Mouse (Mus musculus): ENCODE measurements at regions not wholly inside any gene's neighbourhood (a gene's known extent, or its start where the extent isn't known, plus 50 kb on each side); places are given as distances from the start of the nearest gene placed in this dataset.
A peak's percentile ranks its signal among the peaks of the same experiment; 100 is the strongest.

DNA sequence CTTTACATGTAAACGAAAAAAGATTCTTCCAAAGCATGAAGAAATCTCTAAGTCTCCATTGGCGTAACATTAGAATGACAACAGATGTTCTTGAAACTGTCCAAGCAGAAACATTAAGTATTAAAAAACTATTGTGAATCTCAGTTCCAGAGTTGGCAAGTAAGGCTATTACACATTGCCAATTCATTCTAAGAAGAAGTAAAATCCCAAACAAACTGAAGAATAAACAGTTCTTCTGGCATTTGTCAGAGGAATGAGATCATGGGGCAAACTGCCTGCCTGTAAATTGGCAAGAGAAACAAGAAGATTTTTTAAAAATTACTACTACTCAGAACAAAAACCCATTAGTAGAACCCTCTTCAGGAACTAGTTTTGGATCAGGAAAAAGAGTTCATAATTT lies 680.1 kb downstream of the Nova1 start:
- DNase-seq (ENCODE audit: low spot score in 2 of 2), result no peak

DNA sequence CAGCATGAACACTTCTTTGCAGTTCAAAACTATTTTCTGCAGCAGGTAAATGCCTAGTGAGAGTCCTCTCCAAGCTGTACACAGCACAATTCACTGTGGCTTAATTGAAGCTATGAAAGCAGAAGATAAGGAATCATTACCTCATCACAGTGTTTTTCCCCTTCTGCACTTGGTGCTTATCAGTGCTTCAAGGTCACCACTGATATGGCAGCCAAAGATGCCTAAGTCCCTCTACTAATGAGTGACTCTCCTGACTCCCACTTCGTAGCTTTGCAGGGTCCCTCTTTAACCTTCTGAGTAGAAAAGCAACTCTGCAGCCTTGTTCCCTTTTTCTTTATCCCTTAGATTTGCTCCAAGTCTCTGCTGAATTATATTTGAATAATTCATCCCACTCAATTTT lies 692.9 kb downstream of the Nova1 start:
- no peak for DNase-seq (ENCODE audit: low spot score in 2 of 2)

DNA sequence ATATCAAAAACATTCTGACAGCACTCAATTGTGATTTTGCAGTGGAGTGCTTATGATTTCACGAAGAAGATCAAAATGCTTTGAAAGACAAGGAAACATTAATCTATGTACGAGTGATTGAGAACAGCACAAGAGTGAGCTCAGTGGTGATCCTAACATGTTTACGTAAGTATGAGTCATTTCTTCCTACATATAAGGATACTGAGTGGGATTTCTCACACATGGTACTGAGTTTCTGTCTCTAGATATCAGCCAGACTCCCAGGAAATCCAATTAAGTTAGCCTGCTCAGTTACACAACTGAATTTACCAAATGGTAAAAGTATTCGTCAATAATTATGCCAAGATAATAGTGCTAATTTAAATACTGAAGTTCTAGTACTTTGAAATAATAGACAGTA lies 707.4 kb downstream of the Nova1 start:
- DNase-seq (ENCODE audit: low spot score in 2 of 2), result no peak

DNA sequence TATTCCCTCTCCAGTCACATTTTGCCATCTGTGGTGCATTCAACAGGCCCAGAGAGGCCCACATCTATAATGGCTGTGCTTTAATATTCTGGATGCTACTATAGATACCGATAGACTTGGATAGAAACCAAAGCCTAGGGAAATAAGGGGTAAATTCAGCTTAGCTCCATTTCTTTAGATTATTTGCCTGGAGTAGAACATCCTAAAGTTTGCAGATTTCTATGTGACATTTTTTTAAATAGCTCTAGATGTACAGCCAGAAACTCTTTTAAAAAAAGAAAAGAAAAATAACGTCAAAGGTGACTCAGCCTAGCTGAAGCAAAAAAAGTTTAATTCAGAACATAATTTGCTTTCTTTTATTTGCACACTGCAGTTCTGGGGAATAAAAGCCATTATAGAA lies 735.4 kb downstream of the Nova1 start:
- DNase-seq (ENCODE audit: low spot score in 2 of 2), result no peak

DNA sequence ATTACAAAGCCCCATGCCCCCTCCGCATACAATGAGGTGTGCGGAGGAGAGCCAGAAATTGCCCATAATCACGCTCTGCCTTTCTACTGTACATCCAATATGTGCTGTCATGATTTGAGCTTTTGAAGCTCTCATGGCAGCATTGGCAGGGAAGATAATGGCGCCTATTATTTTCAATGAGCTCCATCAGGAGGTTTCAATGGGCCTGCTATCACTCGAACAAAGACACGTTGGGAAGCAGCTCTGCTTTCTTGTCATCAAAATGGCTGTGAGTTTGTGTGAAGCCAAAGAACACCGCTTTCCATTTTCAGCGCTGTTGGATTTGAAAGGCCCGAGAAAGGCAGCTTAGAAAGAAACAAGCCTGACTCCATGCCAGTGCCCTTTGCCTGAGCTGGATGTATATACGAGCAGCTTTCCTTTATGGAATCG lies 742.9 kb downstream of the Nova1 start:
- no peak for DNase-seq (ENCODE audit: low spot score in 2 of 2)

DNA sequence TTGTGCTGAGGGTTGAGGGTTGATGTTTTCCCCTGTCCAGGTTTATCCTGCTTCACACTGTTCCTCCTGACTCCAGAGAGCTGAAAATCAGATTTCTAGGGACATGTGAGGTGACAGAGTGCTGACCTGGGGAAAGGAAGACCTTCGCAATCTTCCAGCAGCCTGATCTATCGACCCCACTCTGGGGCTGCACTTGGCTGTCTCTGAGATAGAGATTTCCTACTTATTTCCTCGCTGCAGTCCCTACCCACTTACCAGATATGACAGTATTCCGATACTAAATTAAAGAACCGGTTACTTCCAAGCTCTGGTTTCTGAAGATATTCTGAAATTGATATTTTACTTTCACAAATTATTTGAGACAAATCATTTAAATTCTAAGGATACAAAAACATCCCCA lies 743.4 kb downstream of the Nova1 start:
- no peak for DNase-seq (ENCODE audit: low spot score in 2 of 2)

DNA sequence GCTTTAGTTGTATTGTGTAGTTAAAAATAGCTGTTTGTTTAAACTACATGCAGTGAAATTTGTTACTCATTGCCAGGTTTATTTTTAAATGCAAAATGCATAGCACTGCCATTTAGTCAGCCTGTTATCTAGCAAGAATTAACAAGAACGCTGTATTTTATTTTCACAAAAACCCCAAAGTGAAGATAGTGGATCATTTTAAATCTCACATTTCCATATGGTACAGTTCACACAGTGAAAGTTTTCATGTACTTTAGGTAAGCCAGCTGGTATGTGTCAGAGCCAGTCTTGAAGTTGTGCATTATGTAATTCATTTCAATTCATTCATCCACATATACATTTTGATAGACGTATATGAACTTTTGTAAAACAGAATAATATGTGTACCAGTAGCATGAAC lies 751.8 kb downstream of the Nova1 start:
- DNase-seq (ENCODE audit: low spot score in 2 of 2), result no peak

DNA sequence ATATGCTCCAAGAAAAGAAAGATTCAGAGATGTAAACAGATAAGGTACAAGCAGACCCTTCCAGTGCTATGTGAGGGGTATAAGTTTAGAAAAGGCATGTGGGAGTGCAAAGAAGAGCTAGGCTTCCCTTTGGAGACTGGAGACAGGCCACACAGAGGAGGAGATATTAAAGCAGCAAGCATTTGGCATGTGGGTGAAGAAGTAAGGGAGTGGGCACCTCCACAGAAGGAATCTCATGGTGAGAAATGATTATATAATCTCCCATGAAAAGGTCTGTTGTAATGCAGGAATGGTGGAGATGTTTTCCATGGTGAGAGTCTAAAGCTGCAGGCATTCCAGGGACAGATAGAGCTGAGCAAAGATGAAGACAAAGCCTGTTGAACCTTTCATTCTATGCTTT lies 778.1 kb downstream of the Nova1 start:
- DNase-seq (ENCODE audit: low spot score in 2 of 2), result peak; percentile 43 to 62

DNA sequence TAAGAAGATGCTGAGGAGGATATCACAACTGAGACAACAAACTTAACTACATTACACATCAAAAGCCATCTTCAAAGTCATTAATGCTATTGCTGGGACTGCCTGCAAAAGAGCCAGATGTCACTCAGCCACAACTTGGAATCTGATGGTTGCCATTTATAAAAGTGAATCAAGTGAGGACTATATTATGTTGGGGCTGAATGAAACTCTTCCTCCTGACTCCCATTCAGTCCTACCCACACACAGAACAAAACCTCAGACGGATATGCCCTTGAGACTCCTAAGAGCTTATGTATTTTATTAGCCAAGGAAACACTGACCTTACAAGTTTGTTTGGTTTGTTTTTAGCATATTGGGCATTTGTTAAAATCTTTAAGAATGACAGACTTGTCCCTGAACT lies 778.5 kb downstream of the Nova1 start:
- no peak for DNase-seq (ENCODE audit: low spot score in 2 of 2)

DNA sequence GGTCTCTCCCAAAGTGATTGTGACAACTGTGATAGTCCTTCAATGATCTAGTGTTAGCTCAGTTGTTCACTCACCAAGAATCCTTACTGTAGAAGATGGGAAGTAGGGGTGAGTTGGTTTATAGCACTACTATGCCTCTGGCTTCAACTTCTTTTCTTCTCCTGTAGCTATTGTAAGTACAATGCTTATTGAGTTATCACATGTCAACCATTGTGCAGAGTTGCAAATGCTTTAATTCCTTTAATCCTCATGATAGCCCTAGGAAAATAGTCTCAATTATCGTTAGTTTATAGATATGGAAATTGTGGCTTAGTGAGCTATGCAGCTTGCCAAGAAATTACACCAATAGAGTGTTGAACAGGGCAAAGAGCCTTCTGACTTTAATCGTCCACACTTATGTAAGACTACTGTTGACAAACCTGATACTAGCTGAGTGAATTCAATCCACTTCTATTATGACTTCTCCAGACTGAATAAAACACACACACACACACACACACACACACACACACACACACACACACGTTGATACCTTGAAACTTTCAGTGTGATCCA lies 782.1 kb downstream of the Nova1 start:
- no peak for DNase-seq (ENCODE audit: low spot score in 2 of 2)

DNA sequence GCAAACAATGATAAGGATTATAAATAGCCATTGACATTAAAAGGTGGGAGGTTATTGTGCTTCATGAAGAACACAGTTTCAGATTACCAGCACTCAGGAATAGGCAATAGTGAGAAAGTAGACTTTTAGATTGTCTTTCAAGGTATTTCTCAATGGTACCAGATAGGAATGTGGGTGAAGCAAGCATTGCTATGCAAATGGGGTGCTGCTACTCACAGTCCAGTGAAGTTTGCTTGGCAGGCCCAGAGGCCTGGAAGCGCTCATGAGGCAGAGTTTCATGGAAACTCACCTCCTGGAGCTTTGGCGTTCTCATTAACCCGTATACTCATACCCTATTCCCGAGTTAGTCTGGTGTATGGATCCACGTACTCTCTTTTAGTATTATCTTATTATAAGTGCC lies 793.5 kb downstream of the Nova1 start:
- no peak for DNase-seq (ENCODE audit: low spot score in 2 of 2)

DNA sequence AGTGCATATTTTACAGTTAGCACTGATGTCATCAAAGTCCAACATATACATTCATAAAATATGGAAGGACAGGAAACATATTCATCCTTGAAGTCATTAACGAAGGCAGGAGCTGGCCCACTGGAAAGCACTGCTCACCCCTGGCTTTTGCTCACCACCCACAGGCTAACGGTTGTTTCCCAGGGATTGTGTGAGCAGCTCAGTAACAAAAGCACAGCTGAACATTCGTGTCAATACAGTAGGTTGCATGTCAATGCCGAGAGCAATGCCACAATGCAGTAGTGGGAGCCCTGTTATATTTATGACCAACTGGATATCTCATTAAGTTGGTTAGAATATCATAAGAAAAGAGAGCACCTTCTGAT lies 797.2 kb downstream of the Nova1 start:
- no peak for DNase-seq (ENCODE audit: low spot score in 2 of 2)

DNA sequence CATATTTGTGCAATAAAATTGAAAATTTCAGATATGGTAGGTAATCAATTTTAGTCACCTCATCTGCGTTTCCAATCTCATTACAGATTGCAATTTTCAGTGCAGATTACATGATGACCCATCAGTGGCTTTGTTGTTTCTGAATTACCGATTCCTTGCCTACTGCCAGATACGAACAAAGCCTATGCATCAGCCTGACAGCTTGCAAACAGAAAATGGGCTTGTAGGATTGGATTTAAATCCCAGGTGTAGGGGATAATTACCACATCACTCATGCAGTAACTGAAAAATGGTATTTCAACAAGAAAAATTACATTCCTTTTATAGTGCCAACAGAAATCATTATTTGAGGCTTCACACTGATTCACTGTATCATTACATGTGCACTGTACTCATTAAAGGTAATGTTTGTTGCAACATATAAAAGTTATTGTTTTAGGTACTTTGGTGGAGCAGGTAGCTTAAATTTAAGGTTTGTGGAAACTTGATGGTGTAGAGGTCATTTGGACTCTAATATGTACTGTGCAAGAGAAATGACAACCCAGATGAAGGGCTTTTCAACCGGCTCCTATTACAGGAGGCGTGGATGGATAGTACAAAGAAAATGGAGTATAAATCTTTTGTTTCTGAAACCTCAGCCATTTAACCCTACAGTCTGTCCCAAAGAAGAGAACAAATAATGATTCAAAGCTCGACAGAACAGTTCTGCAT lies 797.7 kb downstream of the Nova1 start:
- no peak for DNase-seq (ENCODE audit: low spot score in 2 of 2)

DNA sequence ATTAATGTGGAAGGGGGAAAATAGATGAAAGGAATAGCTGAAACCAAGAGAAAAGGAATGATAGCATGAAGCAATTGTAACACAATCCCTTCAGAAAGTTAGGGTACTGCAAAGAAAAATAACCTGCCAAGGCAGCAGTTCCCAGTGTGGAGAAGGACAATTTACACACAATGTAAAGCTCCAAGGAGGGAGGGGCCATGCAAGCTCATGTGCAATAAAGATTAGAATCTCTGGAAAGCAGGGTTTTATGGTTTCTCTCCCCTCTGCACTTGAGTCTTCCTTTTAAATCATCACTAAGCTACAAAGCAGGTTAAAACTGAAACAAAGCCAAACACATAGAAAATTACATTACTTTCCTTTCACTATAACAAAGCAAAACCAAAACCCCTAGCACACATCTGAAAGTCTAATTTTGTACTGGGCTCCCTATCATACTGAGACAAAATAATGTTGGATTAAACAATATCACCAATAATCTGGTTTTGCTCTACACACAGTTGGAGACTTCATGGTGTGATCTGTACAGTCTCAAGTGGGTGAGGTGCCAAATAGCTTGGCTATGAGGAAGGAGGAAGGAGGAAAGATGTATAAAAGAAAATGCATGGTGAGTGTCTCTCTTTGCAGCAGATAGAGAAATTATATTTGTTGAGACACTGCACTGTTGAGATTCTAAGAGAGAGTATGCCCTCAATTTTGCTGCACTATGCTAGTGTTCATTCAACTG lies 840.9 kb downstream of the Nova1 start:
- DNase-seq (ENCODE audit: low spot score in 2 of 2), result no peak

DNA sequence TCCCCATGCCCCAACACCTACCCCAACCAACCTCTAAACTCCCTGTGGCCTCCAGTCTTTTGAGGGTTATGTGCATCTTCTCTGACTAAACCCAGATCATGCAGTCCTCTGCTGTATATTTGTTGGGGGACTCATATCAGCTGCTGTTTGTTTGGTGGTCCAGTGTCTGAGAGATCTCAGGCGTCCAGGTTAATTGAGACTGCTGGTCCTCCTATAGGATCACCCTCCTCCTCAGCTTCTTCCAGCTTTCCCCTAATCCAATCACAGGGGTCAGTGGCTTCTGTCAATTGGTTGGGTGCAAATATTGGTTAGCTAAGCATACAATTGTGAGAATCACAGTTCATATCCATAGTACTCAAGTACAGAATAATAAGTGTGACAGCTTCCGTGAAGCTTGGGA lies 842.9 kb downstream of the Nova1 start:
- no peak for DNase-seq (ENCODE audit: low spot score in 2 of 2)

DNA sequence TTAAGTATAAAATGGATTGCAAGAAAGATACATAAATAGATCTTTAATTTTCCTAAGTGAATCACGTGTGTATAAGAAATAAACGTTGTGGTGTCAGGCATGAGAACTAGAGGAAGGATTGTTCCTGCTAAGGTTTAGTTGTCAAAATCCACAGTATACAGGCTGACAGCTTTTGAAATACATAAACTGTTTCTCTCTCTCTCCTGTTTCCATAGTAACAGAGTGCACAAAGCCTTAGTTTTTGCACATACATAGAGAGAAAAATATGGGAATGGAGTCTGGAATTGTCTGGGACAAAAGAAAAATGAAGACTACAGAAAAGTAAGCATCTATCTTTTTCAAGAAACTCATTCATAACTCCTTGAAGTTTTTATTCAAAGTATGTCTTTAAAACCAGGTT lies 848.3 kb downstream of the Nova1 start:
- no peak for DNase-seq (ENCODE audit: low spot score in 2 of 2)

DNA sequence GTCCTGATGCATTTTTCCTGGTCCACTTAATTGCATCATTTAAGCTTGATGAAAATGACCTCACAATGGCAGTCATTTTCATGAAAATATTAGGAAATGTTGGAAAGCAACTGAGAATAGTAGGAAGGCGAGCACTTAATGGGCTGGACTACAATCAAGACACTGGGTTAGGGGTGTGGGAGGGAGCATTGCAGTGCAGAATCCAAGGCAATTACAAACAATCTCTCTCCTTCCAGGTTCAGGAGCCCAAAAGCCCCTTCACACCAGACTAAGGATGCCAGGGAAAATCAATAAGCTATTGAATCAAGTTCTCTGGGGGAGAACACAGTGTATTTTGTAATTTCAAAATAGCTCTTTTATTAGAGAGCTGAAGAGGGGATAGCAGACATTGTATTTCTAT lies 848.8 kb downstream of the Nova1 start:
- DNase-seq (ENCODE audit: low spot score in 2 of 2), result no peak

DNA sequence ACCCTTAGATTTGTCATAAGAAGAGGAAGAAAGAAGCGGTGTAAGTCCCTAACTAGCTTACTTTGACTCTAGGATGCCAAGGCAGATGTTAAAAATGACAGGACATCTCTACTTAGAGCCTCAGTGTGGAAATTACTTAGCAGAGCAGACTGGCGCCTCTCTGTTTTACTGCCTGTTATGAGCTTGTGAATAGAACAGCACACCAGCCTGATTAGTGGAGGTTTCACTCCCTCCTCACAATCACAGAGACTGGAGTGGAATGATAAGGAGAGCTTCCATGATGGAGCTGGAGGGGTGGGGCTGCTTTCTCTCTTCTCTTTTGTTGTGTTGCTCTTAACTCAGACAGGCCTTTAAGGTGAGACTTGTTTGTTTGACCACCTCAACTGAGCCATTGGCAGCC lies 871.8 kb downstream of the Nova1 start:
- DNase-seq (ENCODE audit: low spot score in 2 of 2), result no peak

DNA sequence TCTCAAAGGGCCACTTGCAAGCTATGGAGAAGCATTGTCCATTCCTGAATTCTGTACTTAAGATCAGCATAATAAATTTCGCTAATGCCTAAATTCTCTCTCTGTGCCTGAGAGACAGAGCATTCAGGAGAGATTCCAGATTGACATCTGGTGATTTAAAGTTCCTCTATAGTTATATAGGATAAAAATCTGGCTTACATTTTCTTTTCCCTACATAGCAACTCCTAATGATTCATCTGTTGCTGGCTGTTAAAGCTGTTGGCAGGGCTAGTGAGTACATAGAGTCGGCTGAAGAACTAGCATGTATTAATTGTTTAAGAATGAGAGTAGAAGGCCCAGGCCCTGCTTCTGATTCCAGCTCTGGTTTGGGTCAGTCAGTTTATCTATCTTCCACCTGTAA lies 870.0 kb upstream of the Stxbp6 start:
- DNase-seq (ENCODE audit: low spot score in 2 of 2), result no peak

DNA sequence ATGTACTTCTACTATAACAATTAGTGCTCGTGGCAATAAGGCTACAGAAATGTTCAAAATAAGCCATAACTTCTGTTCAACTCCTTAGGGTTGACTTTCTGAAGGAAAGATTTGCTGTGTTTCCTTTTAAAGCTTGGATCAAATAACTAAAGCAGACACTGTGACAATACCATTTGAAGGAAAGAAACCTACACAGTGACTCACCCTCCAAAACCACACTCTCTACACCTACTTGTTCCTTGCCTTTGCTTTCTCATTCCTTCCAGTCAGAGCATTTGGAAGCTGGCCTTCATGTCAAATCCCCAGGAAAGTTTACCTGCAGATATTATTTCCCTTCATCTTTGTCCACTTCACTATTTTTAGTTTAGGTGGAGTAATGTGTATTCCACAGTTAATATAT lies 867.9 kb upstream of the Stxbp6 start:
- DNase-seq (ENCODE audit: low spot score in 2 of 2), result no peak

DNA sequence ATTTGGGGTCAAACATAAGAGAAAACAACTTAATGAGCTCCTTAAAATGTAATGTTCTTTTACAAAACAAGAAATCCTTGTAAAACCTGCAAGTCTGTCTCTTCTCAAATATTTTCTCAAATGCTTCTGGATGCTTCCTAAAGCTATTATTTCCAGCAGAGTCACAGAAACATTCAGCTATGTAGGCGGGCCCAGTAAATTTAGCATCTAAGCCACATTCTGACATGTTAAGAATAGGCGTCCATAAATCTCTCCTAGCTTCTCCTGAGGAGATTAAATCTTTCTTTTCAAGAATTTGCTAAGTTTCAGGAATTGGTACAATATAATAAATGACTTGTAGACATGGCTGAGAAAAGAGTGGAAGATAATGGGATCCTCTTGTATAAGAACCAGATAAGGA lies 858.9 kb upstream of the Stxbp6 start:
- DNase-seq (ENCODE audit: low spot score in 2 of 2), result no peak

DNA sequence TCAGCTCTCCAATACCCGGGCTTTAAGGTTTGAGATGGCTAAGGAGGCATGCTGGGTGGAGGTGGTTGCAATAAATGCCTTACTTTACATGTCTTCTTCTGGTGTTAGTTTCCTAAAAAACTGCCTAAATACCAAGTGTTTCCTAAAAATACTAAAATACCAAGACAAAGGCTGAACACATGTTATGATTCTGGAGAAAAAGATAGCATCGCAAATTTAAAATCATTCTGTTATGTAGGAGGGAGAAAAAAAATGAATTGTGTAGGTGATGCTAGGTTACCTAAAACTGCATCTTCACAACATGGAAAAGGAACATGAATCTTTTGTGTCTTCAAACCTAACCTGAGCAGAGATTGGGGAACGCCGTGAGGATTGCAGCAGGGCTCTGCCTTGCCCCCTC lies 857.7 kb upstream of the Stxbp6 start:
- DNase-seq (ENCODE audit: low spot score in 2 of 2), result no peak

DNA sequence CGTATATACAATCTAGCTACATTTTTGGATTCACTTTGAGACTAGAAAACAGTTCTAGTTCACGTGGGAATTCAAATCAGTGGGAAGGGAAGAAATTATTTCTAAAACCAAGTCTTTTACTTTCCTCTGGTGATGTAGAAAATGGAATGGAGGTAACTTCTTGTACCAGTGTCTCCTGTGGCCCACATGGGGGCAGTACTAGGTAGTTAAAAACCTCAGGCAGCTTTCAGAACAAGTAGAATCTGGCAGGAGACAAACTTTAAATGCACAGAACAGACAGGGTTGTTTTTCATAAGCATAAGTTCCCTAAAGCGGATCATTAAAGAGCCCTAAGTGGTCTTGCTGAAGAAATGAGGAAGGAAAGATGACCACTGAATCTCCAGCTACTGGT lies 855.2 kb upstream of the Stxbp6 start:
- peak; percentile 47 to 49 for DNase-seq (ENCODE audit: low spot score in 2 of 2)
